Mouse (Mus musculus) C2C12 (cell line): ENCODE results near the gene Prmt3. TPM values are rescaled to one million over a fixed set of nuclear protein-coding genes. Genes with fewer than 3 reads are reported as not detected.

Source experiments
- H3K27me3 ChIP-seq: one replicate; pipeline ENCODE4 v1.6.1; 2011; ENCODE audit not compliant: control insufficient read depth, insufficient read depth, insufficient read length
- H3K36me3 ChIP-seq: one replicate; pipeline ENCODE4 v1.6.1; 2011; ENCODE audit not compliant: control insufficient read depth, insufficient read depth
- H3K4me3 ChIP-seq: one replicate; pipeline ENCODE4 v1.5.1; 2011; ENCODE audit warnings: mild to moderate bottlenecking, control low read depth; ENCODE audit not compliant: poor library complexity, insufficient read depth, severe bottlenecking
- H3K79me2 ChIP-seq: one replicate; pipeline ENCODE4 v1.6.1; 2011; ENCODE audit not compliant: control insufficient read depth, insufficient read depth
- H3K79me3 ChIP-seq: one replicate; pipeline ENCODE4 v1.6.1; 2011; ENCODE audit warnings: low read depth, control low read depth
- H3ac ChIP-seq: one replicate; pipeline ENCODE3; 2011; ENCODE audit warnings: low read depth; ENCODE audit not compliant: control insufficient read depth, insufficient read length
- CEBPB ChIP-seq: IDR thresholded peaks from one replicate; pipeline ENCODE4 v1.6.1; 2011; ENCODE audit warnings: low read depth, mild to moderate bottlenecking, control low read depth, moderate library complexity
- CTCF ChIP-seq: IDR thresholded peaks from one replicate; pipeline ENCODE4 v1.5.1; 2011; ENCODE audit not compliant: control insufficient read depth, insufficient read depth, insufficient read length
- FOSL1 ChIP-seq: IDR thresholded peaks from one replicate; pipeline ENCODE4 v1.8.0; 2011; ENCODE audit warnings: mild to moderate bottlenecking, low read length; ENCODE audit not compliant: poor library complexity, insufficient read depth, severe bottlenecking
- MAX ChIP-seq: IDR thresholded peaks from one replicate; pipeline ENCODE4 v1.6.1; 2011; ENCODE audit warnings: mild to moderate bottlenecking, control low read depth
- MYOD1 ChIP-seq: IDR thresholded peaks from one replicate; pipeline ENCODE4 v1.6.1; 2011; ENCODE audit warnings: low read depth; ENCODE audit not compliant: control insufficient read depth, insufficient read length
- MYOG ChIP-seq: IDR thresholded peaks from one replicate; pipeline ENCODE4 v1.6.1; 2011; ENCODE audit not compliant: control insufficient read depth, insufficient read length; ENCODE audit errors: extremely low read depth
- USF1 ChIP-seq: IDR thresholded peaks from one replicate; pipeline ENCODE4 v1.6.1; 2011; ENCODE audit warnings: low read depth, mild to moderate bottlenecking, control low read depth, moderate library complexity
- polyA plus RNA-seq: library from polyadenylated mRNA; unstranded; fragments of >200 nt; fragmentation: generic; extraction: Trizol; gene quantifications from one replicate; pipeline ENCODE4 v1.2.1, GENCODE M21; 2012; ENCODE audit warnings: missing spikeins

The Prmt3 gene
- polyA plus RNA-seq, 1 experiment, result 29.3 TPM

GRCm38 (mm10) chr7:49882288-49882687 lies 104.1 kb downstream of the Prmt3 start:
- Histone ChIP-seq H3K79me3 (no peaks in the 10 kb centered on the region), H3K4me3 (no peak overlapping the region), H3K27me3 (no peaks in the 10 kb centered on the region), H3ac (peak overlapping the region; percentile 23), H3K36me3 (no peaks in the 10 kb centered on the region), H3K79me2 (no peaks in the 10 kb centered on the region)
- TF ChIP-seq MYOD1, result no peak
- TF ChIP-seq MYOG, result no peak
- TF ChIP-seq FOSL1, result no peak
- no peak for TF ChIP-seq CEBPB
- TF ChIP-seq CTCF, result no peak
- no peak for TF ChIP-seq MAX
- TF ChIP-seq USF1, result no peak

GRCm38 (mm10) chr7:49882694-49883389 lies 104.7 kb downstream of the Prmt3 start:
- Histone ChIP-seq H3K27me3 (no peaks in the 10 kb centered on the region), H3K36me3 (no peaks in the 10 kb centered on the region), H3ac (peak overlapping the region; percentile 34), H3K79me3 (no peaks in the 10 kb centered on the region), H3K4me3 (no peak overlapping the region), H3K79me2 (no peaks in the 10 kb centered on the region)
- TF ChIP-seq MAX (no peak), USF1 (no peak), CTCF (no peak), MYOG (no peak), MYOD1 (no peak), FOSL1 (no peak), CEBPB (no peak)

GRCm38 (mm10) chr7:49887776-49888390 lies 109.7 kb downstream of the Prmt3 start:
- Histone ChIP-seq H3ac (no peak overlapping the region), H3K4me3 (no peak overlapping the region), H3K27me3 (no peaks in the 10 kb centered on the region), H3K79me3 (no peaks in the 10 kb centered on the region), H3K79me2 (no peaks in the 10 kb centered on the region), H3K36me3 (no peaks in the 10 kb centered on the region)
- TF ChIP-seq CTCF (no peak), MYOD1 (peak; percentile 43), MYOG (no peak), FOSL1 (peak; percentile 40), CEBPB (peak; percentile 19), MAX (no peak), USF1 (no peak)

GRCm38 (mm10) chr7:49894786-49895185 lies 116.6 kb downstream of the Prmt3 start:
- Histone ChIP-seq H3ac (no peak overlapping the region), H3K79me2 (no peaks in the 10 kb centered on the region), H3K4me3 (no peak overlapping the region), H3K79me3 (no peaks in the 10 kb centered on the region), H3K27me3 (no peaks in the 10 kb centered on the region), H3K36me3 (no peaks in the 10 kb centered on the region)
- TF ChIP-seq CTCF, result no peak

DNA sequence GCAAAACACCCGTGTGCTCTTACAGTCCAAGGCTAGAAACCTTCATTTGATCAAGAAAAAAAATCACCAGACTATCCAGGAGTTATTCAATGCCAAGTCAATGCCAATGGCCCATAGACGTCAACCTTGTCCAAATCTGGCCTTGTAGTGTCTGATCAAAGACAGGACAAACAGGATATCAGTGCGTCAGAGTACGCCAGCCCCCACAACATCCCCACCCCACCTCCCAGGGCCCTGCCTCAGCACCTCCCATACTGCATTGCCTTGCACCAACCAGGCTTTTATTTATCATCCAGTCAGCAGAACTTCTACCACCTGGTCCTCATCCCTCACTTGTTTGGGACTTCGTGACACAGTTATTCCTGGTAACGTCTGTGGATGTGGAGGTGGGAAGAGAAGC lies 117.2 kb downstream of the Prmt3 start:
- Histone ChIP-seq H3K79me2 (no peaks in the 10 kb centered on the region), H3K36me3 (no peaks in the 10 kb centered on the region), H3K79me3 (no peaks in the 10 kb centered on the region), H3ac (no peak overlapping the region), H3K4me3 (no peak overlapping the region), H3K27me3 (no peaks in the 10 kb centered on the region)
- TF ChIP-seq CEBPB (no peak), CTCF (no peak), USF1 (no peak), MYOG (no peak), MYOD1 (no peak), FOSL1 (no peak), MAX (no peak)
